Mouse (Mus musculus): ENCODE measurements around the gene Hist1h3b. TPM values are rescaled to one million over a fixed set of nuclear protein-coding genes. Genes with fewer than 3 reads are reported as not detected.
"Not testable (repeated sequence)": the region's sequence is repeated elsewhere in the genome, so short reads cannot be mapped to it uniquely, and the experiment has no call there.

Gene Hist1h3b
- polyA plus RNA-seq, 1 experiment from 2014 or later = 13.9 TPM

GRCm38 (mm10) chr13:23747081-23747891, 4.8 kb upstream of the Hist1h3b start:
- H3K9ac ChIP-seq (ENCODE audit: low read length) = peak overlapping the region; percentile 89
- peak overlapping the region; percentile 92 for H3K4me2 ChIP-seq (ENCODE audit: low read length)
- H3K4me1 ChIP-seq (replicated peaks; ENCODE audit: control insufficient read depth, insufficient read depth, low read length) = peaks cover 22% of the 10 kb centered on the region
- peak overlapping the region; percentile 44 for H3K4me3 ChIP-seq (ENCODE audit: low read depth, low read length)
- DNase-seq (ENCODE audit: low spot score) = peak; percentile 70
- WGBS = 6% methylated on average over 10 of the region's 13 CpGs
- no peaks in the 10 kb centered on the region for H3K9me3 ChIP-seq (ENCODE audit: control insufficient read depth, low read length)
- ATAC-seq (replicated peaks; ENCODE audit: low FRiP score, low TSS enrichment, low read depth) = no peak
- H3K27me3 ChIP-seq (replicated peaks; ENCODE audit: control insufficient read depth, insufficient read depth, low read length) = no peaks in the 10 kb centered on the region
- peak overlapping the region; percentile 100 for H3K27ac ChIP-seq (ENCODE audit: low read depth)
- H3K36me3 ChIP-seq (ENCODE audit: control insufficient read depth, insufficient read depth, low read length) = no peaks in the 10 kb centered on the region

DNA sequence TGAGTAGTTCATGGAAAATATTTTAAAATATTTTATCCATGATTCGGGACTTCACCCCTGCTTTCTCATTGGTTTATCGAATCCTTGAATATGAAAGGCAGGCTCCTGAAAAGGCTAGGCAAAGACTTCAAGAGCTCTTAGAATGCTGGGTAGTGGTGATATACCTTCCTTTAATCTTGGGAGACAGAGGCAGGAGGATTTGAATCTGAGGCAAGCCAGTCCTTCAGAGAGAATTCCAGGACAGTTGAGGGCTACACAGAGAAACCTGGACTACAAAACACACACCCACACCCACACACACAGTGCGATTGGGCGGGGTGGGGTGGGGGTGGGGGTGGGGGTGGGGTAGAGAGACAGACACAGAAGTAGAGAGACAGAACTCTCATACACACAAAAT, 4.2 kb upstream of the Hist1h3b start:
- no peaks in the 10 kb centered on the region for H3K27me3 ChIP-seq (replicated peaks; ENCODE audit: control insufficient read depth, insufficient read depth, low read length)
- peak overlapping the region; percentile 44 for H3K4me3 ChIP-seq (ENCODE audit: low read depth, low read length)
- H3K27ac ChIP-seq (ENCODE audit: low read depth) = peak overlapping the region; percentile 100
- ATAC-seq (replicated peaks; ENCODE audit: low FRiP score, low TSS enrichment, low read depth) (no peak), DNase-seq (ENCODE audit: low spot score) (no peak)
- WGBS = 9% methylated on average over 4 of the region's 4 CpGs
- no peaks in the 10 kb centered on the region for H3K36me3 ChIP-seq (ENCODE audit: control insufficient read depth, insufficient read depth, low read length)
- peak overlapping the region; percentile 89 for H3K9ac ChIP-seq (ENCODE audit: low read length)
- H3K4me2 ChIP-seq (ENCODE audit: low read length) = peak overlapping the region; percentile 92
- H3K9me3 ChIP-seq (ENCODE audit: control insufficient read depth, low read length) = no peaks in the 10 kb centered on the region
- peaks cover 24% of the 10 kb centered on the region for H3K4me1 ChIP-seq (replicated peaks; ENCODE audit: control insufficient read depth, insufficient read depth, low read length)

DNA sequence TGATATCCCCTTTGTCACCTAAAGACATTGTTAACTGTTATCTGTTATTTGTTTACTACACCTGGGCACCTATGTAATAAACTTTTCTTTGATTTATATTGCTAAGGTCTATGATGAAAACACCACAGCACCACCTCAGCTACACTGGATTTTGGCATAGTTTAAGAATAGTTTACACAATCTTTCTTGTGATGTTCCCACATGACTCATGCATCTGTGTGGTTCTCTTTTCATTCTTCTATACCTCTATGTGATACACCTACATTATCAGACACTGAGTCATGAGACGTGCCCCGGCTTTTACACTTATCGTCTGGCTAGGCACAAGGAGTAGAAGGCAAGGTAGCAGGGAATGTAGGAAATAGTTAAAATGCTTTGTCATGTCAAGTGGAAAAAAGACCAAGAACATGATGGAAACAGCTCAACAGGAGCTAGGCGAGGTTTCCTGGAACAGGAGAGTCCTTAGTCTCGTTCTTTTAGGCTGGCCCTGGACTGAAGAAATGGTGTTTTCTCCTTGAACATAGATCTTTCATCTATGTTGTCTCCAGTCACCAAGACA, 2.4 kb upstream of the Hist1h3b start:
- Histone ChIP-seq H3K4me2 (ENCODE audit: low read length) (no peak overlapping the region), H3K4me1 (replicated peaks; ENCODE audit: control insufficient read depth, insufficient read depth, low read length) (peaks cover 18% of the 10 kb centered on the region), H3K9me3 (ENCODE audit: control insufficient read depth, low read length) (no peaks in the 10 kb centered on the region), H3K36me3 (ENCODE audit: control insufficient read depth, insufficient read depth, low read length) (no peaks in the 10 kb centered on the region), H3K4me3 (ENCODE audit: low read depth, low read length) (no peak overlapping the region), H3K27me3 (replicated peaks; ENCODE audit: control insufficient read depth, insufficient read depth, low read length) (no peaks in the 10 kb centered on the region), H3K27ac (ENCODE audit: low read depth) (peak overlapping the region; percentile 94), H3K9ac (ENCODE audit: low read length) (no peak overlapping the region)
- no peak for DNase-seq (ENCODE audit: low spot score)
- WGBS = 87% methylated on average over 5 of the region's 5 CpGs
- no peak for ATAC-seq (replicated peaks; ENCODE audit: low FRiP score, low TSS enrichment, low read depth)

GRCm38 (mm10) chr13:23750839-23751477, 1.1 kb upstream of the Hist1h3b start, which contains the start of gene Hist1h2ab:
Gene Hist1h2ab (plus strand): TSS chr13:23751126.
- Histone ChIP-seq H3K4me2 (ENCODE audit: low read length) (peak within 1 kb of the TSS; percentile 56), H3K27ac (ENCODE audit: low read depth) (peak within 1 kb of the TSS; percentile 94), H3K9ac (ENCODE audit: low read length) (peak within 1 kb of the TSS; percentile 62), H3K4me3 (ENCODE audit: low read depth, low read length) (peak within 1 kb of the TSS; percentile 40), H3K4me1 (replicated peaks; ENCODE audit: control insufficient read depth, insufficient read depth, low read length) (peaks cover 18% of the 10 kb centered on the region)
- WGBS = under 1% methylated on average over 27 of the region's 47 CpGs
- H3K9me3 ChIP-seq (ENCODE audit: control insufficient read depth, low read length); H3K27me3 ChIP-seq (replicated peaks; ENCODE audit: control insufficient read depth, insufficient read depth, low read length); H3K36me3 ChIP-seq (ENCODE audit: control insufficient read depth, insufficient read depth, low read length): not testable (repeated sequence)
- DNase-seq (ENCODE audit: low spot score) (peak; percentile 84), ATAC-seq (replicated peaks; ENCODE audit: low FRiP score, low TSS enrichment, low read depth) (peak; percentile 41)

DNA sequence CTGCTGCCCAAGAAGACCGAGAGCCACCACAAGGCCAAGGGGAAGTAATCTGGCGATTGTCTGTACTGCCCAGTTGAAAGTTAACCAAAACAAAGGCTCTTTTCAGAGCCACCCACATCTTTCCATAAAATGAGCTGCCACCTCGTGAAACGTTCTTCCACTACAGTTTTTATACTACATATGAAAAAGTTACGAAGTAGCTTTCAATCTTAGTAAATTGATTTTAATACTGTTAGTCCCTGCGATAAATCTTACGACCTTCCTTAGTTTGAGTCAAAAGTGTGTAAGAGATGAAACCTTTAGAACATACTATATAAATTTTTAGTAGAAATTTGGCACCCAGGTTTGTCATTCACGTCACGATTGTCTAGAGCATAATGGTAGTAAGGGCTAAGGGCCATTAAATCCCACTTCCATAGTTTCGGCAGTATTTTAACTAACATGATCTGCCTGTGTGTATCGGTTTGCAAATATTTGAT, 550 bp upstream of the Hist1h3b start:
- peak overlapping the region; percentile 62 for H3K9ac ChIP-seq (ENCODE audit: low read length)
- H3K4me1 ChIP-seq (replicated peaks; ENCODE audit: control insufficient read depth, insufficient read depth, low read length) = peaks cover 18% of the 10 kb centered on the region
- no peaks in the 10 kb centered on the region for H3K27me3 ChIP-seq (replicated peaks; ENCODE audit: control insufficient read depth, insufficient read depth, low read length)
- no peak for DNase-seq (ENCODE audit: low spot score)
- H3K4me3 ChIP-seq (ENCODE audit: low read depth, low read length) = peak overlapping the region; percentile 40
- H3K9me3 ChIP-seq (ENCODE audit: control insufficient read depth, low read length) = no peaks in the 10 kb centered on the region
- ATAC-seq (replicated peaks; ENCODE audit: low FRiP score, low TSS enrichment, low read depth) = 0 out of 2 replicates have a peak, but pooled peaks have one; percentile 28
- H3K27ac ChIP-seq (ENCODE audit: low read depth) = peak overlapping the region; percentile 94
- WGBS = under 1% methylated on average over 11 of the region's 11 CpGs
- H3K4me2 ChIP-seq (ENCODE audit: low read length) = peak overlapping the region; percentile 56
- no peaks in the 10 kb centered on the region for H3K36me3 ChIP-seq (ENCODE audit: control insufficient read depth, insufficient read depth, low read length)

- H3K4me2 ChIP-seq (ENCODE audit: low read length) = peak overlapping the region; percentile 57
- peak overlapping the region; percentile 37 for H3K4me3 ChIP-seq (ENCODE audit: low read depth, low read length)
- no peak for ATAC-seq (replicated peaks; ENCODE audit: low FRiP score, low TSS enrichment, low read depth)
- H3K4me1 ChIP-seq (replicated peaks; ENCODE audit: control insufficient read depth, insufficient read depth, low read length) = peaks cover 20% of the 10 kb centered on the region
- WGBS = 8% methylated on average over 6 of the region's 6 CpGs
- H3K9me3 ChIP-seq (ENCODE audit: control insufficient read depth, low read length) = no peaks in the 10 kb centered on the region
- peak overlapping the region; percentile 76 for H3K9ac ChIP-seq (ENCODE audit: low read length)
- H3K36me3 ChIP-seq (ENCODE audit: control insufficient read depth, insufficient read depth, low read length) = no peaks in the 10 kb centered on the region
- no peaks in the 10 kb centered on the region for H3K27me3 ChIP-seq (replicated peaks; ENCODE audit: control insufficient read depth, insufficient read depth, low read length)
- H3K27ac ChIP-seq (ENCODE audit: low read depth) = peak overlapping the region; percentile 90
- DNase-seq (ENCODE audit: low spot score) = no peak
Observed at GRCm38 (mm10) chr13:23752742-23753172, 690 bp downstream of the Hist1h3b start.

GRCm38 (mm10) chr13:23753314-23754078, 1.4 kb downstream of the Hist1h3b start:
- Histone ChIP-seq H3K4me3 (ENCODE audit: low read depth, low read length) (peak overlapping the region; percentile 37; the same call in 1 of the 2 replicates), H3K4me2 (ENCODE audit: low read length) (peak overlapping the region; percentile 57), H3K4me1 (replicated peaks; ENCODE audit: control insufficient read depth, insufficient read depth, low read length) (peaks cover 13% of the 10 kb centered on the region), H3K9ac (ENCODE audit: low read length) (peak overlapping the region; percentile 76), H3K36me3 (ENCODE audit: control insufficient read depth, insufficient read depth, low read length) (no peaks in the 10 kb centered on the region), H3K9me3 (ENCODE audit: control insufficient read depth, low read length) (no peaks in the 10 kb centered on the region), H3K27me3 (replicated peaks; ENCODE audit: control insufficient read depth, insufficient read depth, low read length) (no peaks in the 10 kb centered on the region), H3K27ac (ENCODE audit: low read depth) (peak overlapping the region; percentile 90)
- DNase-seq (ENCODE audit: low spot score) (peak; percentile 48), ATAC-seq (replicated peaks; ENCODE audit: low FRiP score, low TSS enrichment, low read depth) (no peak)
- 53% methylated on average over 4 of the region's 4 CpGs for WGBS

DNA sequence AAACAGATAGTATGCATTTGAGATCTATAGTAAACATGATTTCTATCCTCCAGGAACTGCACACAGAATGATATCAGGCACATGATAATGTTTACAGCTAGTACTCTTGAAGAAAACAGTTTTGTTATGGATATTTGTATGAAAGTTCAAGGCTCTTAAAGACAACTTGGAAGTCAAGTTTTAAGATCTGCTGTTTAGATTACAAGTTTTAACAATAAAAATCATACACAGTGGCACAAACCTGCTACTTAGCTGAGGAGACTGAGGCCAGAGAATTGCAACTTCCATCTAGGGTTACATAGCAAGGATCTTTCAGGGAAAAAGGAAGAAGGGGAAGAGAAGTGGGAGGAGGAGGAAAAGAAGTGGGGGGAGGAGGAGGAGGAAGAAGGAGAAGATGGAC, 2.9 kb downstream of the Hist1h3b start:
- Histone ChIP-seq H3K4me2 (ENCODE audit: low read length) (no peak overlapping the region), H3K36me3 (ENCODE audit: control insufficient read depth, insufficient read depth, low read length) (no peaks in the 10 kb centered on the region), H3K4me1 (replicated peaks; ENCODE audit: control insufficient read depth, insufficient read depth, low read length) (peaks cover 12% of the 10 kb centered on the region), H3K4me3 (ENCODE audit: low read depth, low read length) (no peak overlapping the region), H3K9me3 (ENCODE audit: control insufficient read depth, low read length) (no peaks in the 10 kb centered on the region), H3K9ac (ENCODE audit: low read length) (no peak overlapping the region), H3K27me3 (replicated peaks; ENCODE audit: control insufficient read depth, insufficient read depth, low read length) (no peaks in the 10 kb centered on the region), H3K27ac (ENCODE audit: low read depth) (no peak overlapping the region)
- DNase-seq (ENCODE audit: low spot score) = peak; percentile 23
- ATAC-seq (replicated peaks; ENCODE audit: low FRiP score, low TSS enrichment, low read depth) = no peak
